Mouse (Mus musculus): ENCODE measurements around the gene Sik1.

- TF ChIP-seq CTCF (conservative IDR thresholded peaks at IDR 0.05 in 1 of 2, IDR thresholded peaks at IDR 0.05 in 1 of 2; ENCODE audit: low read depth in 2 of 2, low read length in 2 of 2), result no peak
- no peak for TF ChIP-seq E2F4 (IDR thresholded peaks at IDR 0.05; ENCODE audit: insufficient replicate concordance, low read depth, low read length)
- TF ChIP-seq POLR2A (IDR thresholded peaks at IDR 0.05; ENCODE audit: low read depth, low read length), result no peak
- TF ChIP-seq EP300 (IDR thresholded peaks at IDR 0.05; ENCODE audit: low read length), result no peak
These were observed 26.7 kb downstream of the Sik1 start for GRCm38 (mm10) chr17:31828916-31829315.

All from CH12.LX (cell line).